Comparison of ENCODE assay signal across 9 mouse cellular contexts in genomic region chr12:119426887-119427204, GRCm38 (mm10).
DNase-seq lines count a peak whose midpoint lies in the region; ATAC-seq and TF ChIP-seq lines count a peak whose summit lies in the region.
"Had no signal": no experiment of that assay in that cellular context is flagged by ENCODE, and none has a peak within 500 bp of the region (broad histone marks: within the 10 kb centered on the region; RNA-seq: fewer than 3 reads in every experiment).

No protein-coding gene starts in this region.

- DNase-seq in heart, embryonic 10.5 days (ENCODE audit: low spot score), result no peak
- peak; percentile 81 for DNase-seq in forebrain, embryonic 14.5 days (ENCODE audit: low spot score)
- peak; percentile 58 to 75 for DNase-seq in left cerebral cortex, postnatal 14 days (ENCODE audit: low spot score in 2 of 2)
- DNase-seq in testis, postnatal 10 days (ENCODE audit: low spot score), result peak; percentile 48

- TF ChIP-seq POLR2A in bone marrow macrophage, adult 2 months (IDR thresholded peaks at IDR 0.05; ENCODE audit: borderline replicate concordance, low read depth, low read length), result no peak

- H3K4me1 ChIP-seq in heart, embryonic 16.5 days (ENCODE audit: control insufficient read depth, insufficient read depth, low read length), result no peaks in the 10 kb centered on the region
- no peaks in the 10 kb centered on the region for H3K4me1 ChIP-seq in heart, embryonic 10.5 days
- no peaks in the 10 kb centered on the region for H3K4me1 ChIP-seq in bone marrow macrophage, adult 2 months (ENCODE audit: control insufficient read depth, insufficient read depth, low read length)
- no peaks in the 10 kb centered on the region for H3K4me1 ChIP-seq in forebrain, embryonic 14.5 days (ENCODE audit: control insufficient read depth, insufficient read depth, low read length)
- H3K4me1 ChIP-seq in intestine, postnatal 0 days (replicated peaks; ENCODE audit: control insufficient read depth, insufficient read depth, low read length), result no peaks in the 10 kb centered on the region
- no peaks in the 10 kb centered on the region for H3K4me1 ChIP-seq in midbrain, embryonic 12.5 days

- H3K27me3 ChIP-seq in heart, embryonic 16.5 days (ENCODE audit: control insufficient read depth, insufficient read depth, low read length), result no peaks in the 10 kb centered on the region
- no peaks in the 10 kb centered on the region for H3K27me3 ChIP-seq in heart, embryonic 10.5 days (ENCODE audit: insufficient read depth, poor library complexity, severe bottlenecking)
- H3K27me3 ChIP-seq in forebrain, embryonic 14.5 days (replicated peaks; ENCODE audit: control insufficient read depth, insufficient read depth, low read length), result no peaks in the 10 kb centered on the region
- H3K27me3 ChIP-seq in intestine, postnatal 0 days (replicated peaks; ENCODE audit: control insufficient read depth, insufficient read depth, low read length), result no peaks in the 10 kb centered on the region
- no peaks in the 10 kb centered on the region for H3K27me3 ChIP-seq in midbrain, embryonic 12.5 days

- no peak overlapping the region for H3K27ac ChIP-seq in heart, embryonic 16.5 days (ENCODE audit: low read length)
- H3K27ac ChIP-seq in heart, embryonic 10.5 days, result no peak overlapping the region
- no peak overlapping the region for H3K27ac ChIP-seq in bone marrow macrophage, adult 2 months (ENCODE audit: insufficient read depth, low read depth, low read length)
- H3K27ac ChIP-seq in forebrain, embryonic 14.5 days (ENCODE audit: low read depth, low read length), result no peak overlapping the region
- H3K27ac ChIP-seq in intestine, postnatal 0 days (ENCODE audit: low read depth, low read length), result no peak overlapping the region
- H3K27ac ChIP-seq in midbrain, embryonic 12.5 days (replicated peaks), result no peak overlapping the region

- no peaks in the 10 kb centered on the region for H3K36me3 ChIP-seq in heart, embryonic 16.5 days (ENCODE audit: control insufficient read depth, insufficient read depth)
- no peaks in the 10 kb centered on the region for H3K36me3 ChIP-seq in heart, embryonic 10.5 days
- no peaks in the 10 kb centered on the region for H3K36me3 ChIP-seq in forebrain, embryonic 14.5 days (ENCODE audit: control insufficient read depth, insufficient read depth, low read length)
- no peaks in the 10 kb centered on the region for H3K36me3 ChIP-seq in intestine, postnatal 0 days (ENCODE audit: control insufficient read depth, insufficient read depth)
- no peaks in the 10 kb centered on the region for H3K36me3 ChIP-seq in midbrain, embryonic 12.5 days

- no peaks in the 10 kb centered on the region for H3K9me3 ChIP-seq in heart, embryonic 16.5 days (replicated peaks; ENCODE audit: control insufficient read depth, low read length)
- H3K9me3 ChIP-seq in heart, embryonic 10.5 days, result no peaks in the 10 kb centered on the region
- H3K9me3 ChIP-seq in forebrain, embryonic 14.5 days (replicated peaks; ENCODE audit: control insufficient read depth, low read length), result no peaks in the 10 kb centered on the region
- H3K9me3 ChIP-seq in intestine, postnatal 0 days (ENCODE audit: control insufficient read depth), result no peaks in the 10 kb centered on the region
- no peaks in the 10 kb centered on the region for H3K9me3 ChIP-seq in midbrain, embryonic 12.5 days

- WGBS in heart, embryonic 16.5 days, result 47% methylated on average over 1 of the region's 1 CpGs
- WGBS in heart, embryonic 10.5 days, result 63% methylated on average over 1 of the region's 1 CpGs
- 61% methylated on average over 1 of the region's 1 CpGs for WGBS in forebrain, embryonic 14.5 days
- WGBS in intestine, postnatal 0 days, result 83% methylated on average over 1 of the region's 1 CpGs
- 79% methylated on average over 1 of the region's 1 CpGs for whole genome bisulfite sequencing in midbrain, embryonic 12.5 days

- intact Hi-C loops in left cerebral cortex, postnatal 14 days (cut with DNase I), result loop anchor here (5.0 kb wide), 1 partner anchor 550 kb away; no protein-coding TSS in a partner anchor

- peak; percentile 77 for ATAC-seq in heart, embryonic 16.5 days (replicated peaks; ENCODE audit: extremely low read depth, insufficient read depth, low FRiP score)
- peak; percentile 88 for ATAC-seq in forebrain, embryonic 14.5 days
- no peak for ATAC-seq in intestine, postnatal 0 days
- peak; percentile 89 for ATAC-seq in midbrain, embryonic 12.5 days (ENCODE audit: low FRiP score, low read depth)

- no peak overlapping the region for H3K9ac ChIP-seq in heart, embryonic 16.5 days (ENCODE audit: low read length)
- no peak overlapping the region for H3K9ac ChIP-seq in forebrain, embryonic 14.5 days (ENCODE audit: low read length)
- H3K9ac ChIP-seq in intestine, postnatal 0 days (ENCODE audit: low read depth, low read length), result no peak overlapping the region
- H3K9ac ChIP-seq in midbrain, embryonic 12.5 days (replicated peaks), result no peak overlapping the region

- H3K4me3 ChIP-seq in heart, embryonic 16.5 days (ENCODE audit: low read length), result no peak overlapping the region
- no peak overlapping the region for H3K4me3 ChIP-seq in heart, embryonic 10.5 days
- H3K4me3 ChIP-seq in bone marrow macrophage, adult 2 months (ENCODE audit: insufficient read depth, low read length), result no peak overlapping the region
- no peak overlapping the region for H3K4me3 ChIP-seq in forebrain, embryonic 14.5 days (ENCODE audit: low read depth, low read length)
- H3K4me3 ChIP-seq in intestine, postnatal 0 days (ENCODE audit: low read depth, low read length), result no peak overlapping the region
- H3K4me3 ChIP-seq in midbrain, embryonic 12.5 days, result no peak overlapping the region
- H3K4me3 ChIP-seq: myocyte had no signal

- peak; percentile 8; the same call in 1 of the 2 replicates for TF ChIP-seq CTCF in bone marrow macrophage, adult 2 months (IDR thresholded peaks at IDR 0.05; ENCODE audit: low read depth, low read length)
- TF ChIP-seq CTCF in intestine, postnatal 0 days (IDR thresholded peaks at IDR 0.05; ENCODE audit: low read depth), result peak; percentile 76

- no peak overlapping the region for H3K4me2 ChIP-seq in heart, embryonic 16.5 days (ENCODE audit: low read depth, low read length)
- no peak overlapping the region for H3K4me2 ChIP-seq in forebrain, embryonic 14.5 days (ENCODE audit: low read length)
- H3K4me2 ChIP-seq in intestine, postnatal 0 days (replicated peaks; ENCODE audit: low read depth), result no peak overlapping the region
- no peak overlapping the region for H3K4me2 ChIP-seq in midbrain, embryonic 12.5 days (replicated peaks)
